Mouse (Mus musculus) heart, postnatal 14 days (tissue): ENCODE measurements around the gene Ssbp3. TPM values are rescaled to one million over a fixed set of nuclear protein-coding genes. Genes with fewer than 3 reads are reported as not detected.
A peak's percentile ranks its signal among the peaks of the same experiment; 100 is the strongest.

ENCODE experiments used
- DNase-seq, 2 experiments: peaks; one replicate each; pipeline ENCODE4 v3.0.0; 2021 to 2022
- intact Hi-C: fragments of 180-260 bp; cut with DNase I; formaldehyde crosslinking; loops from one replicate; pipeline ENCODE4 v1.15.1; 2025
- total RNA-seq, 2 experiments: library from RNA; stranded (reverse); gene quantifications; 2 replicates each; pipeline ENCODE4 v1.2.3; 2021

Ssbp3 gene
- total RNA-seq, 2 experiments from 2014 or later: 42.5 to 46.9 TPM

DNA sequence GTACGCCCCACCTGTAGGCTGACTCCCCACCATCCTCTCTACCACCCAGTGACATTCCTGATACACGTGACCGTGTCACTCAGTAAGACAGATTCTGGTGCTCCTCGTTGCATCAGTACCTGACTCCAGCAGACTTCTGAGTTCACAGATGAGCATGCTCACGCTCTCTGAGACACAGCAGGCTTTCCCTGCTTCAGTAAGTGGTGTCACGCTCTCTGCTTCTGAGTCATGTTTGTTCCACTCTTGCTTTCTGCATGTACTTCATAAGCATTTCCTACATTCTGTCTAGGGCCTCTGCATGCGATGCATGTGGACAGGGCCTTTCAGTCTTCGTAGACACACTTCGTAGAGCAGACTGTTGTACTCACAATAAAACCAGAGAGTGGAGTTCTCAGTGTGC, 161.8 kb downstream of the Ssbp3 start:
- intact Hi-C loops: no loop called here
- DNase-seq: no peak

DNA sequence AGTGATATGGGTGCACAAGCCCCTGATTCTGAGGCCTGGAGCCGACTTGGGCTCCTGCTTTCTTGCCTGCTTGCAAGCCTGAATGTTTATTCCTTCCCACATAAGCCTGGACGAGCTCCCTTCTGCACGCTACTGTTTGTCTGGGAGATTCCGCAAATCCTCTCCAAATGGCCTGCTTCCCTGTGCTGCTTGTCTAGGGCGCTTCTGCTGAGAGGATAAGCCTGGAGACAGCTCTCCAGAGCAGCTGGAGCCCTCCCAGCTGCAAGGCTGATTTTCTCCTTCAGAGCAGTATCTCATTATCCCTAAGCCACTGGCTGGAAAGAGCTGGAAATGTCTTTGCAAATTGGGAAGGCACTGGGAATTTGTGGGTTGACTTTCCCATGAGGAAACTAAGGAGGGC, 165.0 kb downstream of the Ssbp3 start:
- intact Hi-C loops: no loop called here
- peak; percentile 24 to 29 for DNase-seq

DNA sequence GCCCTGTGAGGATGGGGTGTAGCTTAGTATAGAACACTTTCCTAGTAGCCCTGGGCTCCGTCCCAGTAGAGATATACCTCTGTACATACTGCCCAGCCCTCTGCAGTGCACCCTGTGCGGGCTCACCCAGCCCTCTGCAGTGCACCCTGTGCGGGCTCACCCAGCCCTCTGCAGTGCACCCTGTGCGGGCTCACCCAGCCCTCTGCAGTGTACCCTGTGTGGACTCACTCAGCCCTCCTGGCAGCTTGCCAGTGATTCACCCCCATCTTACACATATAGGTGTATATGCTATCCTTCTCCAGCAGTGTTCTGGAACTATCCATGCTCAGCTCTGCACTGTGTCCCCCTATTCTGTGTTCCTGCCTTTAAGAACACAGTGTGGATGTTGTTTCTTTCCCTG, 168.4 kb downstream of the Ssbp3 start:
- DNase-seq: no peak
- intact Hi-C loops: no loop called here

DNA sequence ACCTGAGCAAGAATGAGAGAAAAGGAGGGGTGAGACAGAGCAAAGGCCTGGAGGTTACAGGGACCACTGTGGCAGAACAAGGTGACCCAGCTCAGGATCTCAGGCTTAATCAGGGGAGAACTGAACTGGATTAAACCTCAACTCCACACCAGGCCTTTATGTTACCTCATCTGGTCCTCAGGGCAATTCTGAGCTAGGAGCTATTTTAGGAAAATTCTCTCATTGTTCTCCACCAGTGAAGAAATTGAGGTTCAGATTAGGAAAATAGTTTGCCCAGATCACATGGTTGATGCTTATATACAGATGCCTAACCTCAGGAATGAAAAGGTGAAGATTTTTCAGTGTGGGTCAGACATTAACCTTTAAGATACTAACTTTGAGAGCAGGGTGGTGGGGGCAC, 169.2 kb downstream of the Ssbp3 start:
- intact Hi-C loops: no loop called here
- DNase-seq: no peak

DNA sequence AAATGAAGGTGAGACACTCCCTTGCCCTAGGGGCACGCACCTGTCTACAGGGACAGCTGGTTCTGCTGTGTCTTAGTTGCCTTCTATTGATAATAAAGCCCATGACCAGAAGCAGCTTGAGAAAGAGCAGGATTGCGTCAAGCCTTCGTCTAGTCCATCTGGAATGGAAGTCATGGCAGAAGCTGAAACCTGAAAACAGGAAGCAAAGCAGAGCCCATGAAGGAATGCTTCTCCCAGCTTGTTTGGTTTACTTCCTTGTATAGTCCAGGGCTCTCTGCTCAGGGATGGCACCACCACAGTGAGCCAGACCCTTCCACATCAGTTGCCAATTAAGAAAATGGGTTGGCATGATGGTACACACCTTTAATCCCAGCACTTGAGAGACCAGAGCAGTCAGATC, 171.7 kb downstream of the Ssbp3 start:
- no peak for DNase-seq
- intact Hi-C loops: no loop called here

DNA sequence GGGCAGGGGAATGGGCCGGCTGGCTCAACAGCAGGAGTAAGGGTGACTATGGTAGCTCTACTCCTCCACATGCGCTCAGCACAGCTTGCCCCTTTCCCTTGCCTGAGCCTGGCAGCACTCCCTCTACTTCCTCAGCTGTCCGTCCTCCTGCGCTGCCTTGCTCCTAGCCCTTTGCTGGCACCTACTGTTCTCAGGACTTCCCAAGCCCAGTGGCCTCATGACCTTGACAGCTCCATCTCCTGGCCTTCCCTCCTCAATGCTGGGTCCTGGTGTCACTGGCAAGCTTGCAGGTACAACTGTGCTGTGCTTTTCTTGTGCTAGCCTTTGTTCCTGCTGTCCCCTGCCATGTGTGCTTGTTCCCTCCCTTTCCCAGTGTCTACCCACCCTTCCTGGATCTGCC, 172.6 kb downstream of the Ssbp3 start:
- no peak for DNase-seq
- intact Hi-C loops: no loop called here

DNA sequence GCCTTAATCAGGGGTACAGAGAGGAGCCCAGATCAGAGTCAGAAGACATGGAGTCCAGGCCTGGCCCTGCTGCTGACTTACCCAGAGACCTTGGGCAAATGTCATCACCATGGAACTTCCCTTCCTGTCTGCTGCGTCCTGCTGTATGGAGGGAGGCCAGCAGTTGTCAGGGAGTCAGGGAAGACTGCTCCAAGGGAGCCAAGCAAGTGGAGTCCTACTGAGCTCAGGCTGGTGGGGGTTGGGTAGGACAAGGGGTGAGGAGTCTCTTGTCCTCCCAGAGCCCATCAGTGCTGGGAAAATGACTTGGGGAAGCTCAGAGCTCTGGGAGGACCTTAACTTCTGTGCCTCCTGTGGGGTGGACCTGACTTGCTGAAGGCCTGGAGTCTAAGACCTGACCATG, 173.8 kb downstream of the Ssbp3 start:
- intact Hi-C loops: no loop called here
- DNase-seq: no peak

DNA sequence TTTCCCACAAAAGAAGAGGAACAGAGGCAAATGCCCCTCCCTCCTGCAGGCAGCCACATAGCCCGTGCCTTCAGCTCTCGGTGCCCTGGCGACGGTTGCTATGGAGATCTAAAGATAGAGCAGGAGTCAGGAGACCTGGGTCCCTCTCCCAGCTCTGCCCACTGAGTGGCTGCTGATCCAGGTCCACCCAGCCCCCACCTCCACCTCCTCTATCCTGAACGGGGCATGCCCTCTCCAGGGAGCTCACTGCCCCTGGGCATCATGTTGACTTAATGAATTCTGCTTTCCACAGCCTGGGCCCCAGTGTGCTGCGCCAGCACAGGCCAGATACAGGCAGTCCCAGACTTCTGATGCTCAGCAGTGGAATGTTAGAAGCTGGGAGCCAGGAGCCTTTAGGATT, 174.4 kb downstream of the Ssbp3 start:
- intact Hi-C loops: no loop called here
- DNase-seq: no peak

DNA sequence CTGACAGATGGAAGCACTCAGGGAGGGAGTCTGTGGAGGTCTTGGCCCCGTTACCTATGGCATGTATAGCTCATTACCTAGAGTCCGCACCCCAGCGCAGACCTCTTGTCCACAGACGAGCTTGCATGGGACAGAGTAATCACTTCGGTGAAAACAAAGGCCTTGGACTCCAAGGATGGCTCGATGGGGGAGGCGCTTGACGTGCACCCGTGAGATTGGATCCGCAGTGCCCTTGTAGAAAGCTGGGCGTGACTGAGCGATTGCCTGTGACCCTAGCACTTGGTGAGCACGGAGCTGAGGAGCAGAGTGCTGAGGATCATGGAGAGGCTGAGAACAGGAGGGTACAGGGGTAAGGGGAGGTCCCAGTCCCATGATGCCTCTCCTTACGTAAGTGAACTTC, 181.2 kb downstream of the Ssbp3 start:
- no peak for DNase-seq
- intact Hi-C loops: no loop called here

DNA sequence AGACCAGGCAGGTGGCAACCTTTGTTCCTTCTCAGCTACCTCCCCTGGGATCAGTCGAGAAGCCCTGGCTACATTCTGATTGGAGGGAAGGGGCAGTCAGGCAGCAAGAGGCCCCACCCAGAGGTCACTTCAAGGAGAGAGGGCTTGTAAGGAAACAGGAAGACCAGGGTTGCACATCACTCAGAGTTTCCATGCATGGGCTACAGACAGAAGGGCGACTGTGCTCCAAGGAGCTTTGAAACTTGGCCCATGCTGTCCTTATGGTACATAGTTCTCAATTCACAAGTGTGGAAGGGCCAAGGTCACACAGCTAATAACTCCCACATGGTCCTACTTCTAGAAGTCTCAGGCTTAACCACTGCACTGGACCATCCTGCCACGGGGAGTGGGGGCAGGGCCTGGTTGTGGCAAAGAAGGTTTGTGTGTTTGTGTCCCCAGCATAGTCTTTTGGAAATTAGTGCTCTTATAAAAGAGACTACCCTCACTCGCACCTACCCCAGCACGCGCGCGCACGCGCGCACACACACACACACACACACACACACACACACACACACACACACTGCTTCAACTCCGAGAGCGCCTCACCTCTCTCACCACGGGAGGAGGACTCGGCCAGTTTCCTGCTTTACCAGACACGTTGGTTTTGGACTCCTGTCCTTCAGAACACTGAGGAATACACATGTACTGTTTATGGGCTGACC, 184.1 kb downstream of the Ssbp3 start:
- intact Hi-C loops: no loop called here
- no peak for DNase-seq

DNA sequence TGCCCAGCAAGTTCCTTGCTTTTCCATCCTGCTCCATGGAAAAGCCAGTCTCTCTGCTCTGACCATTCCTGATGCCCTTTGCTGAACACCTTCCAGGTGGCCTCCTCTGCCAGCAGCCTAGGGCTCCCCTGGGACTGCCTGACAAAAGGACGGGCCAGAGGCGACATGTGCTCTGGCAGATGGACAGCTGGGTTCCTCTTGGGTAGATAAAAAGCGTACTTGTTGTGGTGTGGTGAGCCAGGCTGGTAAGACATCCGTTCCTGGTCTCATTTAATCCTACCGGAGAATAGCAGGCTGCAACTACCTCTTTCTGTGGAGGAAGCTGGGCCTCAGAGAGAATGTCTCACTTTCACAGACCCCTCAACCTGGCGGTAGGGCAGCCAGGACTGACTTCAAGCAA, 185.5 kb downstream of the Ssbp3 start:
- intact Hi-C loops: no loop called here
- no peak for DNase-seq

DNA sequence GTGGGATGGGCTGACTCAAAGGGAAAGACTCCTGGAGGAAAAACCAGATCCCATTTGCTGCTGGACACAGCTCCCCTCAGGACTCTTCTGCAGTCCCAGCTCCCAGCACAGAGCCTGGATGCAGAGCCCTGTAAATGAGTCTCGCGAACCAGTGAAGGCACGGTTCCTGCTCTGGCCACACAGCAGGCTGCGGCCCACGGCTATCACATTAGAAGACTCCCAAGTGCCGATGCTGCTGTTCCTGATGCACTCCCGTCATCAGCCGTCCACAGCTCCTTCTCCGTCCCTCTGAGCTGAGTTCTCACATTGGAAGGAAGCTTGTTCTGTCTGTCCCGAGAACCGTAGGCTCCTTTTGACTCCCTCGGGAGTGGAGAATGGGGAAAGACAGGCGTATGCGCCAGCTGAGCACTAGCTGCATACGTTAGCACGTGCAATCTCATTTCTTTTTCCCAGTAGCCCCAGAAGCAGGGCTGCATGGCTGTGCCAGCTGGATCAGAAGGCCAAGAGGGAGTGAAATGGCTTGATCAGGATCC, 186.4 kb downstream of the Ssbp3 start, which contains the start of gene Cdcp2:
Gene Cdcp2 (plus strand): TSS at position 51 of the 533 bp plus-strand sequence.
- DNase-seq: peak in 1 of 2 experiments; percentile 5
- intact Hi-C loops: no loop called here

DNA sequence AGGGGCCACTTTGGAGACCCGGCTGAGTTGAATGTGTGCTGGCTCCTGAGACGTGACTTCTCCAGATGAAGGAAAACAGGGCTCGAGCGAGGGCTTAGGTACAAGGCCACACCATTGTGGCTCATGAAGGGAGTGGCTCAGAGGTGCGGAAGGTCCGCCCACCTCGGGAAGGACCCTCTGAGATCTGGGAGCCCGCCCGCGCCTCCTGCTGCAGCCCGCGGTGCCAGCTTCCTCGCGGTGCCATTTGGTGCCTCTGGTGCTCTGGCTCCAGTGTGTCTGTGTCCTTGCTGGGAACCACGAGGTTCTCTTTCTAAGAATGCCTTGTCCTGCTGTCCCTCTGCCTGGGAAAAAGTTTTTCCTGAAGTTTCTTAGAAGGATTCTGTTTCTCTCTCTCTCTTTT, 187.4 kb downstream of the Ssbp3 start:
- intact Hi-C loops: no loop called here
- no peak for DNase-seq

DNA sequence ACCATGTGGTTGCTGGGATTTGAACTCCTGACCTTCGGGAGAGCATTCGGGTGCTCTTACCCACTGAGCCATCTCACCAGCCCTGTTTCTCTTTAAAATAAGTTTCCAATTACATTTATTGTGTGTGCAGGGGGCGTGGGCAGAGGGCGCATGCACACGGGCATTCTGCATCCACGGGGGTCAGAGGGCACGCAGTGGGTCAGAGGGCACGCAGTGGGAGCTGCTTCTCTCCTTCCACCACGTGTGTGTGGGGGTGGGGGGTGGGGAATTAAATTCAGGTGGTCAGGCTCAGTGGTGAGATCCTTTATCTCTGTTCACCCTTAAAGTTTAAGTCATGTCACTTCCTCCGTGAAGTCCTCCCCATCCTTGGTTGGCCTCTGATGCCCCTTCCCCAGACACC, 187.9 kb downstream of the Ssbp3 start:
- intact Hi-C loops: no loop called here
- no peak for DNase-seq

DNA sequence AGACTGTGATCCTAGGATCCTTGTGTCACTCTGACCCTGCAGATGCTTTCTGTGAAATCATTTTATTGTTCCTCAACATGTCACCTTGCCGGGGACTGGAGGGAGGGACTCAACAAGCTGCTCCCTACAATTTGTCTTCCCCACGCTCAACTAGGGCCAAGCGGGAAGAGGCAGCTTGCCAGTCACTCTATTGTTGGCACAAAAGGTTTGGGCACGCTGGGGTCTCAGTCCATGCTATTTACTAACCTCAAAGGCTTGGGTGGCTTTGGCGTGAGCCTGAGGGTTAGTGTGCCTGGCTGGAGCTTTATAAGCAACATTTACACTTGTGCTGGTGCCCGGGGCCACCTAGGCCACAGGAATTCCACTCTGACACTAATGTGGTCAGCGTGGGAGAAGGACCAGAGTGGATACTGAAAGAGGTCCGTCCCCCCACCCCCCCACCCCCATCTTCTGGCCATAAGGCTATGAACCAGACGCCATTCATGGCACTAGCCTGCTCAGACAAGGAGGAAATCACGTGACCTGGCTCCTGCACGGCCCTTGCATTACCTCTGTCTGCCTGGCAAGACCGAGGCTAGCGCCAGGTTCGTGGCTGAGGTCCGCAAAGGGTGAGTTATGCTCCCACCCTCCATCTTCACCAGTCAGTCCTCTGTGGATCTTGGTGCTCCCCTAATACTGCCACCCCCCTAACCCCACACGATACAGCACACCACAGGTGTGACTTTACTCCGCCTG, 188.5 kb downstream of the Ssbp3 start:
- no peak for DNase-seq
- intact Hi-C loops: no loop called here

Other genes with a start within 250 kb of the Ssbp3 start
- 10 to 100 TPM; 18.7 to 19.7 TPM for gene Ttc4, start 231.8 kb upstream of the Ssbp3 start, total RNA-seq
- under 1 TPM in 1 of 2 experiments, not detected in 1; 0.17 TPM for gene Mroh7, start 179.8 kb upstream of the Ssbp3 start, total RNA-seq
- under 1 TPM; 0.50 to 0.51 TPM for gene Fam151a, start 176.8 kb upstream of the Ssbp3 start, total RNA-seq
- 10 to 100 TPM; 27.8 to 30.3 TPM for gene Acot11, start 105.7 kb upstream of the Ssbp3 start, total RNA-seq
- 10 to 100 TPM; 90.0 to 98.9 TPM for gene Mrpl37, start 156.2 kb downstream of the Ssbp3 start, total RNA-seq
- 10 to 100 TPM; 11.7 to 14.5 TPM for gene Cyb5rl, start 156.3 kb downstream of the Ssbp3 start, total RNA-seq
- not detected for gene Cdcp2, start 186.2 kb downstream of the Ssbp3 start, total RNA-seq